ENCODE assay signal across 19 mouse cellular contexts in genomic region chr14:14959780-14960440, GRCm38 (mm10).
A peak's percentile ranks its signal among the peaks of the same experiment; 100 is the strongest.
DNase-seq lines count a peak whose midpoint lies in the region; ATAC-seq lines count a peak whose summit lies in the region.
"Had no signal": no experiment of that assay in that cellular context is flagged by ENCODE, and none has a peak within 500 bp of the region (broad histone marks: within the 10 kb centered on the region; RNA-seq: fewer than 3 reads in every experiment).

No protein-coding gene starts in this region.

- H3K27me3 ChIP-seq in neural tube, embryonic 11.5 days (ENCODE audit: control insufficient read depth, insufficient read depth, low read length): no peaks in the 10 kb centered on the region
- no peaks in the 10 kb centered on the region for H3K27me3 ChIP-seq in midbrain, embryonic 12.5 days
- H3K27me3 ChIP-seq in neural tube, embryonic 15.5 days (replicated peaks): no peaks in the 10 kb centered on the region
- no peaks in the 10 kb centered on the region for H3K27me3 ChIP-seq in embryonic facial prominence, embryonic 10.5 days (replicated peaks; ENCODE audit: low read depth, poor library complexity, severe bottlenecking)
- H3K27me3 ChIP-seq: embryonic facial prominence, embryonic 12.5 days had no signal

- H3K4me1 ChIP-seq in neural tube, embryonic 11.5 days (ENCODE audit: control insufficient read depth, insufficient read depth, low read length): no peaks in the 10 kb centered on the region
- 0 out of 2 replicates have a peak, but pooled peaks cover 3% of the 10 kb centered on the region for H3K4me1 ChIP-seq in midbrain, embryonic 12.5 days
- H3K4me1 ChIP-seq in neural tube, embryonic 15.5 days: peaks cover 6% of the 10 kb centered on the region; the same call in 1 of the 2 replicates
- H3K4me1 ChIP-seq in embryonic facial prominence, embryonic 10.5 days: no peaks in the 10 kb centered on the region
- H3K4me1 ChIP-seq: embryonic facial prominence, embryonic 12.5 days; heart, embryonic 12.5 days had no signal

- H3K9ac ChIP-seq in neural tube, embryonic 11.5 days (ENCODE audit: low read length): no peak overlapping the region
- no peak overlapping the region for H3K9ac ChIP-seq in midbrain, embryonic 12.5 days (replicated peaks)
- H3K9ac ChIP-seq in neural tube, embryonic 15.5 days (replicated peaks): no peak overlapping the region
- H3K9ac ChIP-seq: embryonic facial prominence, embryonic 12.5 days; heart, embryonic 12.5 days; liver, postnatal 0 days had no signal

- peak; percentile 84 for ATAC-seq in frontal cortex, adult (ENCODE audit: low TSS enrichment)
- ATAC-seq in neural tube, embryonic 11.5 days (ENCODE audit: insufficient read depth, low FRiP score, low TSS enrichment): 0 out of 2 replicates have a peak, but pooled peaks have one; percentile 13
- ATAC-seq in midbrain, embryonic 12.5 days (ENCODE audit: low FRiP score, low read depth): peak; percentile 71
- ATAC-seq in neural tube, embryonic 15.5 days (ENCODE audit: low FRiP score): peak; percentile 88
- ATAC-seq: intestine, postnatal 0 days; liver, postnatal 0 days had no signal

- DNase-seq in frontal cortex, postnatal 25 days (ENCODE audit: low spot score in 2 of 2): no peak
- no peak for DNase-seq in neural tube, embryonic 11.5 days (ENCODE audit: low spot score)
- DNase-seq in neural tube, embryonic 10.5 days (ENCODE audit: extremely low spot score, low spot score): no peak
- no peak for DNase-seq in embryonic facial prominence, embryonic 10.5 days (ENCODE audit: low spot score)
- no peak for DNase-seq in urinary bladder, adult 18-20 months (ENCODE audit: low spot score in 2 of 2)
- DNase-seq: adrenal gland, postnatal 25 days; cerebellum, postnatal 36 days; gastrocnemius, postnatal 14 days; heart, postnatal 36 days; kidney, postnatal 25 days; layer of hippocampus, postnatal 36 days; liver, postnatal 0 days; right cerebral cortex, postnatal 14 days had no signal

- WGBS in neural tube, embryonic 11.5 days: 92% methylated on average over 2 of the region's 2 CpGs
- 88% methylated on average over 2 of the region's 2 CpGs for WGBS in midbrain, embryonic 12.5 days
- 96% methylated on average over 2 of the region's 2 CpGs for WGBS in neural tube, embryonic 15.5 days
- WGBS in embryonic facial prominence, embryonic 10.5 days: 90% methylated on average over 2 of the region's 2 CpGs

- no peak overlapping the region for H3K4me2 ChIP-seq in neural tube, embryonic 11.5 days (ENCODE audit: low read depth)
- H3K4me2 ChIP-seq in midbrain, embryonic 12.5 days (replicated peaks): no peak overlapping the region
- H3K4me2 ChIP-seq in neural tube, embryonic 15.5 days: no peak overlapping the region
- H3K4me2 ChIP-seq: embryonic facial prominence, embryonic 12.5 days; heart, embryonic 12.5 days had no signal

- no peaks in the 10 kb centered on the region for H3K9me3 ChIP-seq in neural tube, embryonic 11.5 days (ENCODE audit: control insufficient read depth, low read length)
- no peaks in the 10 kb centered on the region for H3K9me3 ChIP-seq in midbrain, embryonic 12.5 days
- no peaks in the 10 kb centered on the region for H3K9me3 ChIP-seq in neural tube, embryonic 15.5 days (replicated peaks)
- H3K9me3 ChIP-seq in embryonic facial prominence, embryonic 10.5 days: no peaks in the 10 kb centered on the region
- H3K9me3 ChIP-seq: embryonic facial prominence, embryonic 12.5 days; heart, embryonic 12.5 days had no signal

- H3K27ac ChIP-seq in neural tube, embryonic 11.5 days (ENCODE audit: low read depth, low read length): no peak overlapping the region
- no peak overlapping the region for H3K27ac ChIP-seq in midbrain, embryonic 12.5 days (replicated peaks)
- H3K27ac ChIP-seq in neural tube, embryonic 15.5 days (replicated peaks): peak overlapping the region; percentile 68
- no peak overlapping the region for H3K27ac ChIP-seq in embryonic facial prominence, embryonic 10.5 days (replicated peaks)
- H3K27ac ChIP-seq: embryonic facial prominence, embryonic 12.5 days had no signal

- no peaks in the 10 kb centered on the region for H3K36me3 ChIP-seq in neural tube, embryonic 11.5 days (ENCODE audit: control insufficient read depth, insufficient read depth, low read length)
- no peaks in the 10 kb centered on the region for H3K36me3 ChIP-seq in midbrain, embryonic 12.5 days
- no peaks in the 10 kb centered on the region for H3K36me3 ChIP-seq in neural tube, embryonic 15.5 days
- H3K36me3 ChIP-seq in embryonic facial prominence, embryonic 10.5 days (replicated peaks): no peaks in the 10 kb centered on the region
- H3K36me3 ChIP-seq: embryonic facial prominence, embryonic 12.5 days; heart, embryonic 12.5 days had no signal

- no peak overlapping the region for H3K4me3 ChIP-seq in neural tube, embryonic 11.5 days (ENCODE audit: low read depth, low read length)
- no peak overlapping the region for H3K4me3 ChIP-seq in midbrain, embryonic 12.5 days
- no peak overlapping the region for H3K4me3 ChIP-seq in neural tube, embryonic 15.5 days (replicated peaks)
- H3K4me3 ChIP-seq in embryonic facial prominence, embryonic 10.5 days: no peak overlapping the region
- H3K4me3 ChIP-seq: embryonic facial prominence, embryonic 12.5 days; heart, embryonic 12.5 days had no signal

Comparison
In these comparisons a context has a peak if more than half of its experiments do, and no peak if none do; other contexts are left out.
1. ATAC-seq: peak in every context shown above with its lines; median percentile 88 in neural tube, embryonic 15.5 days; 84 in frontal cortex, adult; 71 in midbrain, embryonic 12.5 days; 13 in neural tube, embryonic 11.5 days.